Mouse (Mus musculus) cerebellum, adult 8-10 months (tissue): ENCODE measurements at regions not wholly inside any gene's neighbourhood (a gene's known extent, or its start where the extent isn't known, plus 50 kb on each side); places are given as distances from the start of the nearest gene placed in this dataset.

Experiments
- DNase-seq: peaks from one replicate; pipeline ENCODE4 v3.0.0; 2022

DNA sequence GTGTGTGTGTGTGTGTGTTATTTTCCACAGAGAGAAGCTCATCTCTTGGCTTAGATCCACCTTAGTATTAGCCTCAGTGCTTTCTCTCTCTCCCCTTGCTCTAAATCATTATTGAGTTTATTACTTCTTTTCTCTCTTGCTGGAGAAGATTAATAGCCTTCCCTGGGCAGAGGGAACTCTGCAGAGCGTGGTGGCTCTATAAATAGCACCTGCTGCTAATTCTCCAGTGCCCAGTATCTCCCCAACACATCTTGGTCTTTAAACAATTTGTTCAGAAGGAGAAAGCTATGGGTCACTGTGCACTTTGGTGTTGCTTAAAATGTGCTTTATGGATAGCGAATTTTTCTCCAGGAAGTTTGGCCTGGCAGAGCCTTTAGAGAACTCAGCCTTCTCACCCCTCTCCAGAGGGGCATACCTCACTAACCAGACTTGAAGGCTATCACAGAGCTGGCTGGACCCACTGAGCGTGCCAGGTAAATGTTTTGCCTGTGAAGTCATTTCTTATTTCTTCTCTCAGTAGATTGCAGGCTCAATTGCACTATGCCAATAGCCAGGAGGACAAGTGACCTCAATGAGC lies 86.8 kb upstream of the Rab11fip2 start:
- no peak for DNase-seq

- no peak for DNase-seq
Observed at GRCm38 (mm10) chr19:60029720-60030119, 86.3 kb upstream of the Rab11fip2 start.

DNA sequence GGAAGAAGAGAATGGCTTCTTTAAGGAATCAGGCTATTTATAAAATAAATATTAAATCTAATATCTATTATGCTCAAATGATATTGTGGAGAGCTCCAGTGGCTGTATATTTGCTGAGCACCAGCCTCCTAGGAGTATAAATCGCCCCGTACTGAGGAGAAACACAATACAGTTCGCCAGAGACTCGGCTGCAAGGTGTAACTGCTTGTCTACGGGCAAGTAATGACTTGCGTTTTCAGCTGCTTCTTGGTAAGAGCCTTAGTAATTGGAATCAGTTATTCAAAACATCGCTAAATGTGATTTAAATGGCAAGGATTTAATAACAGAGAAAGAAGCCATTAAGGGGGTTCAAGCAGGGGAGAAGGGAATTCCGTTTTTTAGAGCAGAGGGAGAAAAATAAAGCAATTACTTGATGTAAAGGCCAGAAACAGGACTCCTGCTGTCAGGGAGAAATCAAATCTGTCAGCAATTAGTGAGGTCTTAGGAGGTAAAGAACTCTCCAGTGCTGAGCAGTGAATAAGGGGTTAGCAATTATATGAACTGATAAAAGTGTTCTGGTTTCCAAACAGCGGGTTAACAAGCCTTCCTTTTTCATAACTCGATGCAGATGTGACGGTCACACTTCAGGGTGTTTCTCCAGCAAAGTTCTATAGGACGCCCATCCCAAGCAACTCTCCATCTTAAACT lies 72.3 kb upstream of the Rab11fip2 start:
- no peak for DNase-seq

DNA sequence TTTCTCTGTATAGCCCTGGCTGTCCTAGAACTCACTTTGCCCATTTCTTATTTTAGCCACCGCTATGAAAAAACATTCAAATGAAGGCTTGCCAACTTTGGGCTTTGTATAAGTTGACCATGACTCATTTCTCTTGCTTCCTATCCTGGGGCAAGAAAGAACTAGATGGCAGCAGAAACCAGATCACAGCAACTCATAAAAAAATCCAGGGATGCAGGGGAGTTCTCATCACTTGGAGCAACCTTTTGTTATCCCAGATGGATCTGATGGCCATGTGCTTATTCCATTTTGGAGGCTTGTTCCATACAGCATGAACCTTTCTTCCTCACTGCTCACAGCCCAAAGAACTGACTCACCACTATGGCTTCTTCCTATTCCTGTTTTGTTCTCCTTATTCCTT lies 52.1 kb upstream of the Rab11fip2 start:
- no peak for DNase-seq
